Mouse (Mus musculus): ENCODE results near the gene Trmt2b. TPM values are rescaled to one million over a fixed set of nuclear protein-coding genes. Genes with fewer than 3 reads are reported as not detected.
"Not testable (repeated sequence)": the region's sequence is repeated elsewhere in the genome, so short reads cannot be mapped to it uniquely, and the experiment has no call there.

Trmt2b gene
- polyA plus RNA-seq, 1 experiment: 9.8 TPM

- TF ChIP-seq CTCF (IDR thresholded peaks at IDR 0.05; ENCODE audit: extremely low read depth, insufficient read depth, low read length) (no peak), POLR2A (IDR thresholded peaks at IDR 0.05; ENCODE audit: extremely low read depth, insufficient read depth, low read length) (no peak)
- Histone ChIP-seq H3K4me1 (ENCODE audit: control insufficient read depth, insufficient read depth, low read length) (no peaks in the 10 kb centered on the region), H3K4me3 (ENCODE audit: insufficient read depth, low read length) (no peak overlapping the region), H3K27ac (ENCODE audit: insufficient read depth, low read length) (no peak overlapping the region)
Observed at GRCm38 (mm10) chrX:134233048-134233447, 43.7 kb downstream of the Trmt2b start.

GRCm38 (mm10) chrX:134221856-134222255 is 54.9 kb downstream of the Trmt2b start, which contains the start of gene Nox1:
Gene Nox1 (minus strand): TSS chrX:134221956.
- Histone ChIP-seq H3K4me1 (ENCODE audit: control insufficient read depth, insufficient read depth, low read length) (no peaks in the 10 kb centered on the region), H3K27ac (ENCODE audit: insufficient read depth, low read length) (no peak within 1 kb of the TSS), H3K4me3 (ENCODE audit: insufficient read depth, low read length) (no peak within 1 kb of the TSS)
- no peak for TF ChIP-seq POLR2A (IDR thresholded peaks at IDR 0.05; ENCODE audit: extremely low read depth, insufficient read depth, low read length)
- TF ChIP-seq CTCF (IDR thresholded peaks at IDR 0.05; ENCODE audit: extremely low read depth, insufficient read depth, low read length): no peak

- Histone ChIP-seq H3K27ac (ENCODE audit: insufficient read depth, low read length) (no peak overlapping the region), H3K4me3 (ENCODE audit: insufficient read depth, low read length) (no peak overlapping the region), H3K4me1 (ENCODE audit: control insufficient read depth, insufficient read depth, low read length) (no peaks in the 10 kb centered on the region)
- no peak for TF ChIP-seq POLR2A (IDR thresholded peaks at IDR 0.05; ENCODE audit: extremely low read depth, insufficient read depth, low read length)
- no peak for TF ChIP-seq CTCF (IDR thresholded peaks at IDR 0.05; ENCODE audit: extremely low read depth, insufficient read depth, low read length)
Observed at GRCm38 (mm10) chrX:134220618-134221017, 56.2 kb downstream of the Trmt2b start.

GRCm38 (mm10) chrX:134218161-134218560 is 58.6 kb downstream of the Trmt2b start:
- Histone ChIP-seq H3K27ac (ENCODE audit: insufficient read depth, low read length) (no peak overlapping the region), H3K4me3 (ENCODE audit: insufficient read depth, low read length) (no peak overlapping the region), H3K4me1 (ENCODE audit: control insufficient read depth, insufficient read depth, low read length) (no peaks in the 10 kb centered on the region)
- TF ChIP-seq POLR2A (IDR thresholded peaks at IDR 0.05; ENCODE audit: extremely low read depth, insufficient read depth, low read length): no peak
- TF ChIP-seq CTCF (IDR thresholded peaks at IDR 0.05; ENCODE audit: extremely low read depth, insufficient read depth, low read length): no peak

GRCm38 (mm10) chrX:134211151-134211642 is 65.6 kb downstream of the Trmt2b start:
- Histone ChIP-seq H3K4me1 (ENCODE audit: control insufficient read depth, insufficient read depth, low read length) (no peaks in the 10 kb centered on the region), H3K4me3 (ENCODE audit: insufficient read depth, low read length) (no peak overlapping the region), H3K27ac (ENCODE audit: insufficient read depth, low read length) (no peak overlapping the region)
- TF ChIP-seq CTCF (IDR thresholded peaks at IDR 0.05; ENCODE audit: extremely low read depth, insufficient read depth, low read length): no peak
- no peak for TF ChIP-seq POLR2A (IDR thresholded peaks at IDR 0.05; ENCODE audit: extremely low read depth, insufficient read depth, low read length)

- TF ChIP-seq CTCF (IDR thresholded peaks at IDR 0.05; ENCODE audit: extremely low read depth, insufficient read depth, low read length) (no peak), POLR2A (IDR thresholded peaks at IDR 0.05; ENCODE audit: extremely low read depth, insufficient read depth, low read length) (no peak)
- Histone ChIP-seq H3K4me1 (ENCODE audit: control insufficient read depth, insufficient read depth, low read length) (no peaks in the 10 kb centered on the region), H3K27ac (ENCODE audit: insufficient read depth, low read length) (no peak overlapping the region), H3K4me3 (ENCODE audit: insufficient read depth, low read length) (no peak overlapping the region)
Observed at GRCm38 (mm10) chrX:134208491-134208890, 68.3 kb downstream of the Trmt2b start.

- not testable (repeated sequence) for H3K4me3 ChIP-seq (ENCODE audit: insufficient read depth, low read length); H3K4me1 ChIP-seq (ENCODE audit: control insufficient read depth, insufficient read depth, low read length); H3K27ac ChIP-seq (ENCODE audit: insufficient read depth, low read length)
Observed at GRCm38 (mm10) chrX:134187201-134187600, 89.6 kb downstream of the Trmt2b start, which contains the start of gene Arl13a. Gene Arl13a (plus strand): TSS chrX:134187501.

GRCm38 (mm10) chrX:134174699-134175098 is 102.1 kb downstream of the Trmt2b start:
- Histone ChIP-seq H3K4me3 (ENCODE audit: insufficient read depth, low read length) (no peak overlapping the region), H3K4me1 (ENCODE audit: control insufficient read depth, insufficient read depth, low read length) (no peaks in the 10 kb centered on the region; the same call in 1 of the 2 replicates), H3K27ac (ENCODE audit: insufficient read depth, low read length) (no peak overlapping the region)
- no peak for TF ChIP-seq CTCF (IDR thresholded peaks at IDR 0.05; ENCODE audit: extremely low read depth, insufficient read depth, low read length)
- no peak for TF ChIP-seq POLR2A (IDR thresholded peaks at IDR 0.05; ENCODE audit: extremely low read depth, insufficient read depth, low read length)

Other genes with a start within 250 kb of the Trmt2b start
- gene Cstf2, start 217.8 kb downstream of the Trmt2b start, polyA plus RNA-seq (2012; rRNA removed): 107 and 122 TPM in 2 replicates
- gene Xkrx, start 114.9 kb downstream of the Trmt2b start, polyA plus RNA-seq (2012; rRNA removed): 1.7 and 2.6 TPM in 2 replicates
- gene Arl13a, start 89.5 kb downstream of the Trmt2b start, polyA plus RNA-seq (2012; rRNA removed): not detected in 2 replicates
- 0.06 and 0.38 TPM in 2 replicates for gene Nox1, start 55.0 kb downstream of the Trmt2b start, polyA plus RNA-seq (2012; rRNA removed)
- 40.7 and 43.7 TPM in 2 replicates for gene Tmem35a, start 18.2 kb upstream of the Trmt2b start, polyA plus RNA-seq (2012; rRNA removed)
- gene Cenpi, start 31.1 kb upstream of the Trmt2b start, polyA plus RNA-seq (2012; rRNA removed): 0.44 and 0.48 TPM in 2 replicates
- 49.8 and 52.4 TPM in 2 replicates for gene Drp2, start 127.6 kb upstream of the Trmt2b start, polyA plus RNA-seq (2012; rRNA removed)
- 0.13 TPM in 1 of 2 replicates, not detected in the other for gene Taf7l, start 199.5 kb upstream of the Trmt2b start, polyA plus RNA-seq (2012; rRNA removed)

All from cortical plate, adult 2 months (tissue).